In the genomic region with DNA sequence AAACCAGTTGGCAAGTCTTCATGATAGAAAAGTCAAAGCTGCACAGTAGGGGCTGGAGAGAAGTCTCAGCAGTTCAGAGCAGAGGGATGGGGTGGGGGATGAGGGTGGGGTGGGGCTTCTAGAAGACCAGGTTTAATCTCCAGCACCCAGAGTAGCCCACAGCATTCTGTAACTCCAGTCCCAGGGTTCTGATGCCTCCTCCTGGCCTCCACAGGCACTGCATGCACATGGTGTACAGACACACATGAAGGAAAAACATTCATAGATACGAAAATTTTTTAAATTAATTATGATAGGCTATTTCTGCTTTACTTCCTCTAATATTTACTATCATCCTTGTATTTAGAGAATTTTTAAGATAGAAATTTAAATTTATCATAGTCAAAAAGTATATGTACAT, we compare ENCODE assay signal across 9 mouse cellular contexts.
DNase-seq lines count a peak whose midpoint lies in the region; ATAC-seq and TF ChIP-seq lines count a peak whose summit lies in the region.
"Had no signal": no experiment of that assay in that cellular context is flagged by ENCODE, and none has a peak within 500 bp of the region (broad histone marks: within the 10 kb centered on the region; RNA-seq: fewer than 3 reads in every experiment).

No protein-coding gene starts in this region.

- H3K4me3 ChIP-seq in intestine, postnatal 0 days (ENCODE audit: low read depth, low read length), result no peak overlapping the region
- H3K4me3 ChIP-seq in intestine, embryonic 16.5 days (ENCODE audit: low read length), result no peak overlapping the region
- H3K4me3 ChIP-seq in E14TG2a.4 (replicated peaks; ENCODE audit: low read length), result no peak overlapping the region
- H3K4me3 ChIP-seq in lung, postnatal 0 days (ENCODE audit: low read depth, low read length), result no peak overlapping the region
- H3K4me3 ChIP-seq: embryonic facial prominence, embryonic 13.5 days had no signal

- no peak overlapping the region for H3K9ac ChIP-seq in intestine, postnatal 0 days (ENCODE audit: low read depth, low read length)
- H3K9ac ChIP-seq in intestine, embryonic 16.5 days (ENCODE audit: low read depth, low read length), result no peak overlapping the region
- H3K9ac ChIP-seq in lung, postnatal 0 days (replicated peaks; ENCODE audit: low read depth), result no peak overlapping the region
- H3K9ac ChIP-seq: embryonic facial prominence, embryonic 13.5 days had no signal

- no peak for ATAC-seq in intestine, postnatal 0 days
- ATAC-seq in intestine, embryonic 16.5 days, result no peak
- ATAC-seq in lung, postnatal 0 days, result no peak

- H3K27ac ChIP-seq in intestine, postnatal 0 days (ENCODE audit: low read depth, low read length), result no peak overlapping the region
- H3K27ac ChIP-seq in intestine, embryonic 16.5 days (ENCODE audit: low read length), result no peak overlapping the region
- no peak overlapping the region for H3K27ac ChIP-seq in lung, postnatal 0 days (ENCODE audit: low read length)
- H3K27ac ChIP-seq: embryonic facial prominence, embryonic 13.5 days had no signal

- H3K4me1 ChIP-seq in intestine, postnatal 0 days (replicated peaks; ENCODE audit: control insufficient read depth, insufficient read depth, low read length), result no peaks in the 10 kb centered on the region
- no peaks in the 10 kb centered on the region for H3K4me1 ChIP-seq in intestine, embryonic 16.5 days (ENCODE audit: control insufficient read depth, insufficient read depth, low read length)
- no peaks in the 10 kb centered on the region for H3K4me1 ChIP-seq in E14TG2a.4 (replicated peaks; ENCODE audit: low read depth, low read length)
- H3K4me1 ChIP-seq in lung, postnatal 0 days (ENCODE audit: insufficient read depth, low read depth, low read length), result no peaks in the 10 kb centered on the region
- H3K4me1 ChIP-seq: embryonic facial prominence, embryonic 13.5 days had no signal

- no peak for TF ChIP-seq EP300 in lung, postnatal 0 days (IDR thresholded peaks at IDR 0.05)

- no peaks in the 10 kb centered on the region for H3K9me3 ChIP-seq in intestine, postnatal 0 days (ENCODE audit: control insufficient read depth)
- no peaks in the 10 kb centered on the region for H3K9me3 ChIP-seq in intestine, embryonic 16.5 days (ENCODE audit: control insufficient read depth, low read length)
- no peaks in the 10 kb centered on the region for H3K9me3 ChIP-seq in E14TG2a.4 (ENCODE audit: low read length)
- no peaks in the 10 kb centered on the region for H3K9me3 ChIP-seq in lung, postnatal 0 days (ENCODE audit: low read length)
- H3K9me3 ChIP-seq: embryonic facial prominence, embryonic 13.5 days had no signal

- DNase-seq in WW6 (ENCODE audit: low read depth, low spot score), result peak; percentile 11
- DNase-seq in lung, postnatal 0 days (ENCODE audit: low spot score), result peak; percentile 6
- no peak for DNase-seq in spleen, postnatal 4 days (ENCODE audit: low spot score in 2 of 2)
- no peak for DNase-seq in cerebellum, adult 11-12 months
- DNase-seq in spleen, postnatal 36 days (ENCODE audit: low spot score in 2 of 2), result no peak

- TF ChIP-seq CTCF in intestine, postnatal 0 days (IDR thresholded peaks at IDR 0.05; ENCODE audit: low read depth), result peak; percentile 67
- TF ChIP-seq CTCF in E14TG2a.4 (conservative IDR thresholded peaks at IDR 0.05; ENCODE audit: low read length), result peak; percentile 57
- peak; percentile 67 for TF ChIP-seq CTCF in lung, postnatal 0 days (IDR thresholded peaks at IDR 0.05)

- no peak overlapping the region for H3K4me2 ChIP-seq in intestine, postnatal 0 days (replicated peaks; ENCODE audit: low read depth)
- H3K4me2 ChIP-seq in intestine, embryonic 16.5 days (ENCODE audit: low read depth, low read length), result no peak overlapping the region
- no peak overlapping the region for H3K4me2 ChIP-seq in lung, postnatal 0 days (replicated peaks; ENCODE audit: low read depth, low read length)
- H3K4me2 ChIP-seq: embryonic facial prominence, embryonic 13.5 days had no signal

- peaks cover 7% of the 10 kb centered on the region for H3K36me3 ChIP-seq in intestine, postnatal 0 days (ENCODE audit: control insufficient read depth, insufficient read depth)
- H3K36me3 ChIP-seq in intestine, embryonic 16.5 days (ENCODE audit: control insufficient read depth, insufficient read depth, low read length), result no peaks in the 10 kb centered on the region
- H3K36me3 ChIP-seq in E14TG2a.4 (ENCODE audit: insufficient read depth, low read length), result no peaks in the 10 kb centered on the region
- H3K36me3 ChIP-seq in lung, postnatal 0 days (ENCODE audit: insufficient read depth, low read length), result no peaks in the 10 kb centered on the region

- WGBS in intestine, postnatal 0 days, result 87% methylated on average over 1 of the region's 1 CpGs
- 78% methylated on average over 1 of the region's 1 CpGs for WGBS in intestine, embryonic 16.5 days
- 84% methylated on average over 1 of the region's 1 CpGs for WGBS in lung, postnatal 0 days

- no peaks in the 10 kb centered on the region for H3K27me3 ChIP-seq in intestine, postnatal 0 days (replicated peaks; ENCODE audit: control insufficient read depth, insufficient read depth, low read length)
- no peaks in the 10 kb centered on the region for H3K27me3 ChIP-seq in intestine, embryonic 16.5 days (replicated peaks; ENCODE audit: control insufficient read depth, insufficient read depth, low read length)
- no peaks in the 10 kb centered on the region for H3K27me3 ChIP-seq in E14TG2a.4 (ENCODE audit: insufficient read depth, low read length)
- no peaks in the 10 kb centered on the region for H3K27me3 ChIP-seq in lung, postnatal 0 days (replicated peaks; ENCODE audit: insufficient read depth, low read length)
- H3K27me3 ChIP-seq: embryonic facial prominence, embryonic 13.5 days had no signal

Comparison
In these comparisons a context has a peak if more than half of its experiments do, and no peak if none do; other contexts are left out.
1. DNase-seq: peak in WW6 (single experiment) and lung, postnatal 0 days (single experiment); none in spleen, postnatal 4 days (0 of 2), cerebellum, adult 11-12 months (single experiment) and spleen, postnatal 36 days (0 of 2).
2. Peak in every context shown above with its lines, with median percentiles within 50 percentile points of each other: CTCF ChIP-seq.